ENCODE assay signal across 8 mouse cellular contexts in genomic region chr6:88465181-88465920, GRCm38 (mm10). TPM values are rescaled to one million over a fixed set of nuclear protein-coding genes. Genes with fewer than 3 reads are reported as not detected.
DNase-seq lines count a peak whose midpoint lies in the region; ATAC-seq and TF ChIP-seq lines count a peak whose summit lies in the region.

Ruvbl1 (plus strand) TSS chr6:88465409.

- H3K27me3 ChIP-seq in G1E (ENCODE audit: insufficient read depth, low read length), result peaks cover 2% of the 10 kb centered on the region; the same call in 1 of the 2 replicates
- H3K27me3 ChIP-seq in forebrain, embryonic 16.5 days (replicated peaks; ENCODE audit: control insufficient read depth, insufficient read depth, low read length), result no peaks in the 10 kb centered on the region
- H3K27me3 ChIP-seq in lung, embryonic 14.5 days (ENCODE audit: insufficient read depth, low read length), result no peaks in the 10 kb centered on the region
- H3K27me3 ChIP-seq in thymus, adult 2 months (ENCODE audit: control insufficient read depth, insufficient read depth, low read length), result no peaks in the 10 kb centered on the region

- peak within 1 kb of the TSS; percentile 70 for H3K9ac ChIP-seq in forebrain, embryonic 16.5 days (replicated peaks; ENCODE audit: low read depth, low read length)
- H3K9ac ChIP-seq in lung, embryonic 14.5 days, result peak within 1 kb of the TSS; percentile 72

- H3K4me1 ChIP-seq in G1E (ENCODE audit: insufficient read depth, low read depth, low read length), result peaks cover 32% of the 10 kb centered on the region
- peaks cover 15% of the 10 kb centered on the region for H3K4me1 ChIP-seq in forebrain, embryonic 16.5 days (replicated peaks; ENCODE audit: control insufficient read depth, insufficient read depth, low read length)
- H3K4me1 ChIP-seq in lung, embryonic 14.5 days (ENCODE audit: insufficient read depth), result no peaks in the 10 kb centered on the region
- H3K4me1 ChIP-seq in olfactory bulb, adult 2 months (ENCODE audit: control insufficient read depth, insufficient read depth, low read length), result no peaks in the 10 kb centered on the region
- H3K4me1 ChIP-seq in thymus, adult 2 months (replicated peaks; ENCODE audit: control insufficient read depth, insufficient read depth, low read length), result 0 out of 2 replicates have a peak, but pooled peaks cover 3% of the 10 kb centered on the region

- peaks cover 40% of the 10 kb centered on the region for H3K36me3 ChIP-seq in G1E (replicated peaks)
- H3K36me3 ChIP-seq in forebrain, embryonic 16.5 days (ENCODE audit: control insufficient read depth, insufficient read depth), result peaks cover 11% of the 10 kb centered on the region; the same call in 1 of the 2 replicates
- H3K36me3 ChIP-seq in lung, embryonic 14.5 days (ENCODE audit: insufficient read depth), result peaks cover 20% of the 10 kb centered on the region
- H3K36me3 ChIP-seq in thymus, adult 2 months (ENCODE audit: control insufficient read depth, insufficient read depth, low read length), result peaks cover 15% of the 10 kb centered on the region; the same call in 1 of the 2 replicates

- intact Hi-C loops in heart, postnatal 36 days (cut with DNase I), result loop anchor here (1.0 to 5.0 kb wide), 2 partner anchors 19 to 52 kb away; partner anchors contain the start of genes Eefsec and Sec61a1

- DNase-seq in G1E (ENCODE audit: low spot score), result peak; percentile 98
- peak; percentile 88 to 95 for DNase-seq in cerebellum, adult 18-20 months
- peak; percentile 89 for DNase-seq in heart, postnatal 36 days
- peak; percentile 92 to 95 for DNase-seq in layer of hippocampus, adult 2 months (ENCODE audit: low spot score in 2 of 2)
- peak; percentile 99 for DNase-seq in lung, embryonic 14.5 days
- DNase-seq in thymus, adult 2 months, result peak; percentile 91

- peak; percentile 25; the same call in 1 of the 2 replicates for TF ChIP-seq POLR2A in olfactory bulb, adult 2 months (IDR thresholded peaks at IDR 0.05; ENCODE audit: insufficient read depth, low read depth, low read length)
- TF ChIP-seq POLR2A in thymus, adult 2 months (IDR thresholded peaks at IDR 0.05; ENCODE audit: control insufficient read depth, extremely low read depth, insufficient read depth, low read length, poor library complexity), result peak; percentile 36; the same call in 1 of the 2 replicates

- peak; percentile 97 for ATAC-seq in G1E (ENCODE audit: extremely low read depth, insufficient number of reproducible peaks, low FRiP score, poor library complexity, severe bottlenecking)
- ATAC-seq in forebrain, embryonic 16.5 days, result peak; percentile 100
- peak; percentile 99 for ATAC-seq in lung, embryonic 14.5 days (ENCODE audit: insufficient read depth)

- H3K4me3 ChIP-seq in G1E (ENCODE audit: low read depth, low read length), result peak within 1 kb of the TSS; percentile 82
- peak within 1 kb of the TSS; percentile 82 for H3K4me3 ChIP-seq in forebrain, embryonic 16.5 days (replicated peaks; ENCODE audit: low read length)
- peak within 1 kb of the TSS; percentile 68 for H3K4me3 ChIP-seq in layer of hippocampus, adult 2 months
- peak within 1 kb of the TSS; percentile 80 for H3K4me3 ChIP-seq in lung, embryonic 14.5 days (ENCODE audit: low read depth, low read length)
- peak within 1 kb of the TSS; percentile 57 for H3K4me3 ChIP-seq in olfactory bulb, adult 2 months (ENCODE audit: insufficient read depth, low read depth, low read length)
- peak within 1 kb of the TSS; percentile 79 for H3K4me3 ChIP-seq in thymus, adult 2 months (ENCODE audit: control insufficient read depth, insufficient read depth, low read length)

- TF ChIP-seq CTCF in G1E (IDR thresholded peaks at IDR 0.05; ENCODE audit: low read depth, low read length), result no peak
- TF ChIP-seq CTCF in layer of hippocampus, adult 2 months (conservative IDR thresholded peaks at IDR 0.05), result no peak
- TF ChIP-seq CTCF in lung, embryonic 14.5 days (IDR thresholded peaks at IDR 0.05; ENCODE audit: low read depth), result no peak
- TF ChIP-seq CTCF in olfactory bulb, adult 2 months (IDR thresholded peaks at IDR 0.05; ENCODE audit: insufficient read depth, low read depth, low read length), result no peak
- TF ChIP-seq CTCF in thymus, adult 2 months (IDR thresholded peaks at IDR 0.05; ENCODE audit: borderline replicate concordance, control insufficient read depth, extremely low read depth, insufficient read depth, low read length, poor library complexity), result 0 out of 2 replicates have a peak, but pooled peaks have one; percentile 21

- no peak within 1 kb of the TSS; the same call in 1 of the 2 replicates for H3K27ac ChIP-seq in forebrain, embryonic 16.5 days (ENCODE audit: low read length)
- H3K27ac ChIP-seq in layer of hippocampus, adult 2 months, result peak within 1 kb of the TSS; percentile 73
- H3K27ac ChIP-seq in lung, embryonic 14.5 days (ENCODE audit: low read depth), result no peak within 1 kb of the TSS
- H3K27ac ChIP-seq in olfactory bulb, adult 2 months (ENCODE audit: insufficient read depth, low read depth, low read length), result no peak within 1 kb of the TSS
- H3K27ac ChIP-seq in thymus, adult 2 months (ENCODE audit: control insufficient read depth, insufficient read depth, low read length), result no peak within 1 kb of the TSS

- WGBS in forebrain, embryonic 16.5 days, result under 1% methylated on average over 37 of the region's 42 CpGs
- WGBS in lung, embryonic 14.5 days, result under 1% methylated on average over 37 of the region's 42 CpGs
- WGBS in olfactory bulb, adult 2 months, result under 1% methylated on average over 42 of the region's 42 CpGs
- WGBS in thymus, adult 2 months, result under 1% methylated on average over 42 of the region's 42 CpGs

- no peaks in the 10 kb centered on the region for H3K9me3 ChIP-seq in G1E (replicated peaks)
- no peaks in the 10 kb centered on the region for H3K9me3 ChIP-seq in forebrain, embryonic 16.5 days (ENCODE audit: control insufficient read depth, low read length)
- no peaks in the 10 kb centered on the region for H3K9me3 ChIP-seq in lung, embryonic 14.5 days (ENCODE audit: low read depth, low read length)

- H3K4me2 ChIP-seq in forebrain, embryonic 16.5 days (ENCODE audit: low read length), result peak within 1 kb of the TSS; percentile 92
- H3K4me2 ChIP-seq in lung, embryonic 14.5 days, result peak within 1 kb of the TSS; percentile 75

RNA-seq across cellular contexts. Expression of gene Ruvbl1, which starts in this region (rescaled TPM):
- total RNA-seq in G1E (2014; fragmentation: Nextera tagmentation) (34.3 and 48.4 TPM in 2 replicates), G1E (2017) (158 and 159 TPM in 2 replicates)
- polyA plus RNA-seq in G1E (2012), result 24.1 and 35.6 TPM in 2 replicates
- 133 and 146 TPM in 2 replicates for polyA plus RNA-seq in forebrain, embryonic 16.5 days (2015; fragmentation: Nextera tagmentation; extraction: Ambion mirVana)
- 10 to 100 TPM; 15.8 to 18.1 TPM for total RNA-seq in heart, postnatal 36 days (2021)
- total RNA-seq in layer of hippocampus, adult 2 months (2021), result 10 to 100 TPM; 40.3 to 41.1 TPM
- polyA plus RNA-seq in lung, embryonic 14.5 days (2014; fragmentation: Nextera tagmentation; extraction: Ambion mirVana), result 153 and 163 TPM in 2 replicates
- polyA plus RNA-seq in olfactory bulb, adult 2 months (2012; ENCODE audit: insufficient read depth, insufficient read length, low replicate concordance, missing spikeins), result not detected in 2 replicates
- polyA plus RNA-seq in thymus, adult 2 months (2012; rRNA removed), result 52.1 and 52.2 TPM in 2 replicates

Comparison
In these comparisons a context has a peak if more than half of its experiments do, and no peak if none do; other contexts are left out.
1. RNA of gene Ruvbl1 (polyA plus RNA-seq): 153 to 163 TPM in lung, embryonic 14.5 days, 133 to 146 TPM in forebrain, embryonic 16.5 days, 52.1 to 52.2 TPM in thymus, adult 2 months and 24.1 to 35.6 TPM in G1E; not detected in olfactory bulb, adult 2 months; every median in the first group is over 10 times any median in the second.
2. Peak in every context shown above with its lines, with median percentiles within 50 percentile points of each other: ATAC-seq, DNase-seq and H3K4me3 ChIP-seq.